Mouse (Mus musculus): ENCODE data around the gene Spint1.

- no peak for TF ChIP-seq MAX (IDR thresholded peaks at IDR 0.05)
- TF ChIP-seq CTCF (IDR thresholded peaks at IDR 0.05; ENCODE audit: control insufficient read depth, insufficient read depth, insufficient read length), result no peak
- no peak for TF ChIP-seq MYOG (IDR thresholded peaks at IDR 0.05; ENCODE audit: control insufficient read depth, extremely low read depth, insufficient read length)
- no peak for TF ChIP-seq USF1 (IDR thresholded peaks at IDR 0.05; ENCODE audit: low read depth)
- TF ChIP-seq FOSL1 (IDR thresholded peaks at IDR 0.05; ENCODE audit: insufficient read depth, low read length, poor library complexity, severe bottlenecking), result no peak
- no peak for TF ChIP-seq MYOD1 (IDR thresholded peaks at IDR 0.05; ENCODE audit: control insufficient read depth, insufficient read length, low read depth)
These were observed 28.0 kb upstream of the Spint1 start for GRCm38 (mm10) chr2:119209176-119209507.

Measured in C2C12 (cell line).